Mouse (Mus musculus) lung, postnatal 36 days (tissue): ENCODE data around the gene Slc12a7.

Experiments used
- DNase-seq: peaks from one replicate; pipeline ENCODE4 v3.0.0; 2022; ENCODE audit warnings: mixed read lengths

Slc12a7 gene

DNA sequence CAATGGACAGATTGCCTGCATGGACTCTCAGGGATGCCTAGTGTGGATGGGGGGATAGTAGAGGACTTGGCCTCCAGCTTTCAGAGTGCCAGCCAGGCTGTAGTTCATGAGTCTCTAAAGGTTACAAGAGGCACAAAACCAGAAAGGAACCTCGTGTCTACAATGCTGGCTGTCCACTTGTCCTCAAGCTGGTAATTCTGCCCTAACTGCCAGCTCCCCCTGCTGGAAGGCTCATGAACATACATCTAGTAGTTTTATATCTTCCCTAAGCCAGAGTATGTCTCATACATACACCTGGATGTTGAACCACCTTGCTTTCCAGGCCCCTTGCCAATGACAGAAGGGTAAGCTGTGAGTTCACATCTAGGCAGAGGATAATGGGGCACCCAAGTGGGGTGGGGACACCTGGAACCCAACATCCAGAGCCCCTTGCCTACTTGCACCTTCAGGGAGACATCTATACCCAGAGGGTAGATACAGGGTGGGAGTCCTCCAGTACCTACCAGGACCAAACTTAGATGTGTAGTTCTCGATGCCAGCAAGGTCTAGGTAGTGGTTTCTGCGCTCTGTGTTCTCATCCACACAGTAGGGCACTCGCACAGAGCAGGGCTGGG lies 89.4 kb downstream of the Slc12a7 start:
- peak; percentile 84 for DNase-seq

DNA sequence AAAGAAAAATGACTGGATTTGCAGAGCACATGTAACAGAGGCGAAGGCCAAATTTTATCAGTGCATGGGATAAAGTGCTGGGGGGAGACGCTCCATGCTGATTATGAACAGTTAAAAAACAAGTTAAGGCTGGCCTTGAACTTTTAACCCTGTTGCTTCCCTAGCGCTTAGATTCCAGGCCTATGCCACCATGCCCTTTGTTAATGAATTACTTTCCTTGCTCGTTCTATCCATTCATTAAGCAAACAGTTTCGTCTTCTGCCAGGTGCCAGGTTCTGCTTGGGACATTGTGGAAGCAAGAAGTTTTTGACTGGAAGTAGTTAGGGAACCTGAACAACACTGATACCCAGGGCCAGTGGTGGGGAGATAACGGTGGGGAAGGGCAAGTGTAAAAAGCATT lies 90.8 kb downstream of the Slc12a7 start:
- DNase-seq: no peak

DNA sequence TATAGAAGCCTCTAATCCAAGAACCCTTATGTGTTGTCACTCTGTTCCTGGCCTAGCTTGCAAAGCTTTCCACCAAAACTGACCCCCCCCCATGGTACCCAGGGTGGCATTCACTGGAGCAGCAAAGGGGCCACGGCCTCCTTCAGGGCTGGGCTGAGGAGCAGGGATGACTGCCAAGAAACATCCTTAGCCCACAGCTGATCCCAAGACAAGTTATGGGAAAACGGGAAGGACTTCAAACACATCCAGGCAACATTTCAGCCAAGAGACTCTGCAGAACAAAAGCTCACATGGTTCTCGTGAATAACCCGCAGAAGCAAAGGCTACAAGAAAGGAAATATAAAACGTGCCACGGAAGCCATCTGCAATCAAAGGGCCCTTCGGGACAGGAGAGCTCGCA lies 94.3 kb downstream of the Slc12a7 start:
- no peak for DNase-seq

DNA sequence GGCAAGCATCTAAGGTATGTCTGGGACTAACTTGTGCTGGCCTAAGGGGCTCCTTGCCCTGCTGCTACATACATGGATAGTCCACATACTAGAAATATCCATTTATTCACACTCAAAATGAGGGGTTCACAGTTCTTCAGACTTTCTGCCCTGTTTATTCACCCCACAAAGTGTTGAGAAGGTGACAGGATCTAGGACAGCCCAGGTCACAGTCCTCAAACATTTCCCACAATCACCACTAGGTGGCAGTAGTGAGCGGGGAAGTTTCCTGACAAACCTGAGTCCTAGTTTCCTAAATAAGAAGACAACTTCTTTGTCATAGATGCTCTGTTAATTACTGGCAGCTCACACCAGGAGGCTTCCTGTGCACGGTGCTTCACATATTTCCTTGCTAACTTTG lies 98.6 kb downstream of the Slc12a7 start:
- DNase-seq: peak; percentile 68

DNA sequence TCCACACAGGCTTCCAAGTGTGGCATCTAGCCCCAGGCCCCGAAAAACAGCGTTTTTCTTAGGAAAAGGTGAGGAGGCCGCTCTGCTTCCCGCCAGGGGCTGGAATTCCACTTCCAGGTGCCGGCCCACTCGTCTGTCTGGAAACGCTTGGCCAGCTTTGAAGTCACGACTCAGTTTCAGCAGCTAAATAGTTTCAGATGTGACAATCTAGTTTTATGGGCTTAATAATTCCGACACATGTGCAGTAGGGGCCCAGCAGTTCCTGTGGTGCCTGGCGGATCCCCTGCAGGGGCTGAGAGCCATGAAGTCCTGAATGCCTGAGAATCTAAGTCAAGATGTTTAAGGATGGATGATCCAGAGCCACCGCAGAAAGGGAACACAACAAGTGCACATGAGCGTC lies 100.9 kb downstream of the Slc12a7 start:
- DNase-seq: no peak

DNA sequence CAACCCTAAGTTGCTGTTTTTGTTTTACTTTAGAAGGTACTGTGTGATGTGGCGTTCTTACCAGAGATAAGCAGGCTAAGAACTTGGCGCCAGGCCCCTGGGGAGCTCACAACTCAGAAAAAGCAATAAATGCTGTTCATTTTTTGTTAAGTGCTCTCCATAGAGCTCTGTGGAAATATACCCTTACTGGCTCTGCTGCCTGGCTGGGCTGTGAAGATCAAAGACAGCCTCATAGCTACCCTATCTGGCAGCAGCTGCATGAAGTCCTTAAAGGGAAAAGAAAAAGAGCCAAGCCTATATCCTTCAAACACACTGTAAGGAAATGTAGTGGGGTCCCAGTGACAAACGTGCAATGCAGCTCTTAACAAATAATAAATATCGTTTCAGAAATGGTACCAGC lies 102.9 kb downstream of the Slc12a7 start:
- no peak for DNase-seq

DNA sequence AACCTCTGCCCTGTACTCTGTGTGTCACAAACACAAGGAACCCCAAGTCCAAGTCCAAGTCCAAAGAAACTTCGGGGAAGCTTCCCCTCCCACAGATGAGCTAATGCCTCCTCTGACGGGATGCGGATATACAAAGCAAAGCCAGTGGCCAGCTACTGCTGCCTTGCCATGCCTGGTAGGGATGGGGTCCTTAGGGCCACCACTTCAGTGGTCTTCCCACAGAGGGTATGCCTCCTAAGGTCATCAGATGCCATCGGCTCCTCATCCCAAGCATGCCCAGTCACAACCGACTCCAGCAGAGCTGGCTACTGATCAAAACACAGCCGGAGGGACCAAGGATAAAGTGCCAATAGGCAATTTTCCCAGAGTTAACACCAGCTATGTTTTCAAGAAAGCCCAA lies 103.6 kb downstream of the Slc12a7 start:
- no peak for DNase-seq

DNA sequence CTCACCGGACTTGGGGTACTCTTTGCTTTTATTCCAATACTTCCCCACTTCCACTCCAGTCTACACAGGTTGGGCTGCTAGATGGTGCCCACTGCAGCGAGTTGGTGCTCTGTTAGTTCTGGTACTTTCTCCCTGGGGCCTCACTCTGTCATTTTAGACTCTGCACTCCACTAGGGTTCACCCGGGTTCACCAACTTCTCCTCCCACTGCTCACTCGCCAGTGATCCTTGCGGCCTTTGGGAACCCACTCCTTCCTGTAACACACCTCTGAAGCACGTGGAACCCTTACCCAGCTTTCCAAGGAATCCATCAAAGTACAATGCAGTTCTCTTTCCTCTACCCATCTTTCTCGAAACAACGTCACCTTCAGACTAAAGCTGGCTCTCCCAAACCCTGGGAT lies 104.8 kb downstream of the Slc12a7 start:
- DNase-seq: no peak

DNA sequence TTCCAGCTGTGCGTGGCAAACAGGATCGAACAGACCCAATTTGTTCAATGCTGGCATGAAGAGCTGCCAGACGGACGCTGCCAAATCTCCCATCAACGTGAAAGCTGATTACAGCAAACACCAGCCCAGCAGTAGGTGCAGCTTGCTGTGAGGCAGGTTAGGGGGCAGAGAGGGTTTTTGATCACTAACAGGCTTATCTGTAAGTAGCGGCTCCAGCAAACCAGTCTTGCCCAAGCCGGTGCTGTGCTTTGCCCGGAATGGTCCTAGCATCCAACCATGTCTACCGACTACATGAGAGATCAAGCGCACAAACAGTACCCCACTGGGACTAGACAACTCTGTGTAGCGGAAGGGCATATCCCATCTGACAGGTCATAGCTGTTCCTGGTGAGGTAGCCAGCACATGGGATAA lies 106.2 kb downstream of the Slc12a7 start:
- DNase-seq: no peak

DNA sequence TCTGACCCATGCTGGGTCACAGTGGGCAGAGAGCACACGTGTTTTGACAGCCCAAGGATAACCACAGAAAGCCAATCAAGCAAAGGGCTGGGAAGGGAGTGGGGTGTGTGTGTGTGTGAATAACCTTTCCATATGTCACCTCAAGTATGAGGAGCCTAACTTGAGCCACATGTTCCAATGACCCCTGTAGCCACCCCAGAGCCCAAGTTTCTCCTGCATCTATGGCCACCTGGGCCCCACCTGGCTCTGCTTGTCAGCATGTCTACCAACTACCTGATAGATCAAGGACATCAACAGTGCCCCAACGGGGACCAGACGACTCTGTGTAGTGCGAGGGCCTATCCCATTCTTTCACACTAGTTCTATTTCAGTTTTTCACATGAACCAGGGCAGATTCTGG lies 106.8 kb downstream of the Slc12a7 start:
- no peak for DNase-seq

DNA sequence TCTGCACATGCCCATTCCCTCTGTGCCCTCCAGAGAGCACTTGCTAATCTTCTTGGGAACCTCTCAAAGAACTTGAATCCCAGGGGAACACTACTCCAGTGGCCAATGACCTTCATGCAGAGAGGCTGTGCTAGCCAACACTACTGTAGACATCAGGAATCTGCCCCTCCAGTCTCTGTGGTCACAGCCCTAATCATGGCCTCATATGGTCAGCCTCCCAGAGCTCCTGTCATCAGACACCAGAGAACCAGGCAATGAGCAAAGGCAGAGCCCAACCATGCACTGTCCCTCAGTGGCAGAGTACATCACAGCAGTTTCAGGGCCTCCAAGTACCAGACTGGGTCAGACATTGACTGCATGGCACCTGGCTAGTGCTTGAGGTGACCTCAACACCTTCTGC lies 109.8 kb downstream of the Slc12a7 start:
- DNase-seq: no peak

DNA sequence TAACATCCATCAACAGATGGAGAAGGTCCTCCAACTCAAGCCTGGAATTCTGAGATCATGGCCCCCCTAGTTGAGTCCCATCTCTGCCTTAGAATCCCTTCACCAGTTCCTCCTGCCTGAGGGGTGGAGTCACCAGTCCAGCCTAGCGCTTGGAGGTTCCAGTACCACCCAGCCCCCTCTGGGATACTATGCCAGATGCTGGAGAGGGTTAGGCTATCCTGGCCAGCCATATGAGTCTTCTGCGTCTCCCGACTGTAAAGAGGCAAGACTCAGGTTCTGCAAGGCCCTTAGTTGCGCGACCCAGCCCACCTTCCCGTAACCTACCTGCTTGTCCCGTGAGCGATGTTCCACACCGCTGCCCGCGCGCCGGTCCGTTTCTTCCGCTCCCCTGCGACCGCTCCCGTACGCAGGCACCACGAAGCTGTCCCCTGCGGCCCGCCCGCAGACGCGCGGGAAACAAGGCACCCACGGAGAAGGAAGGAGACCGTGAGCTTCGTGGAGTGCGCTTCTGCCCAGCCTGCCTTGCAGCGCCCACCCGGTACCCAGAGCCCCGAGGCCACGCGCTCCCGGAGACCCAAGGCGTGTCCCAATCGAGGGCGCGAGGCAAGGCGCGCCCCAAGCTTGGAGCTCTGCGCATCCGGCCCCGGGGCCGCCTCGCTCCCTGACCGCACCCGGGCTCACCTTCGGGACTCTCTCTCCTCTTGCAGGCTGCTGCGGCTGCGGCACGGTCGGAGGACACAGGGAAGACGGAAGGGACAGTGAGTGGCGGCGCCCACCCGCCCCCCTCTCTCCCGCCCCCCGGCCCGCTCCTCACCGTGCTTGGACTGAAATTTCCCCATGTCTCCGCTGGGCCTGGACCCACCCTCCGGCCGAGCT lies 113.9 kb downstream of the Slc12a7 start:
- DNase-seq: no peak

DNA sequence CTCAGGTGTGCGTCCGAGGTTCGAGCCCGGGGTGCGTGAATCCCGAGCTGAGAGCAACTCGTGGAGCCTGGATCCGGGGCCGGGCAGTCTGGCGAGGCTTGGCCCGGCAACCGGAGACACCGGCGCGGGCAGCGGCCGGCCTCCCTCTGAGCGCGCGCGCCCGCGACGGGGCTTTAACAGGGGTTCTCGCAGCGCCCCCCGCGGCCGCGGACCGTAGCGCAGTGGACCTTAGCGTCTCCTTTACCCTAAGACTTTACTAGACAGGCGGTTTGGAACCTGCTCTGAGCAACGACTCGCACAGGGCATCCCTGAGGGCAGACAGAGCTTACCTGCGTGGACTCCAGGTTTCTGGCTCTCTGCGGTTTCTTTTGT lies 114.6 kb downstream of the Slc12a7 start, which contains the start of gene Nkd2:
Nkd2 (minus strand) TSS at position 167 of the 372 bp plus-strand sequence.
- peak; percentile 93 for DNase-seq
